Mouse (Mus musculus) cerebellum, postnatal 36 days (tissue): ENCODE measurements at regions not wholly inside any gene's neighbourhood (a gene's known extent, or its start where the extent isn't known, plus 50 kb on each side); places are given as distances from the start of the nearest gene placed in this dataset.
"Not testable (repeated sequence)": the region's sequence is repeated elsewhere in the genome, so short reads cannot be mapped to it uniquely, and the experiment has no call there.

Experiments
- DNase-seq, 2 experiments: peaks; one replicate each; pipeline ENCODE4 v3.0.0; 2021 to 2022; ENCODE audit warnings: mixed read lengths in 2 of 2

DNA sequence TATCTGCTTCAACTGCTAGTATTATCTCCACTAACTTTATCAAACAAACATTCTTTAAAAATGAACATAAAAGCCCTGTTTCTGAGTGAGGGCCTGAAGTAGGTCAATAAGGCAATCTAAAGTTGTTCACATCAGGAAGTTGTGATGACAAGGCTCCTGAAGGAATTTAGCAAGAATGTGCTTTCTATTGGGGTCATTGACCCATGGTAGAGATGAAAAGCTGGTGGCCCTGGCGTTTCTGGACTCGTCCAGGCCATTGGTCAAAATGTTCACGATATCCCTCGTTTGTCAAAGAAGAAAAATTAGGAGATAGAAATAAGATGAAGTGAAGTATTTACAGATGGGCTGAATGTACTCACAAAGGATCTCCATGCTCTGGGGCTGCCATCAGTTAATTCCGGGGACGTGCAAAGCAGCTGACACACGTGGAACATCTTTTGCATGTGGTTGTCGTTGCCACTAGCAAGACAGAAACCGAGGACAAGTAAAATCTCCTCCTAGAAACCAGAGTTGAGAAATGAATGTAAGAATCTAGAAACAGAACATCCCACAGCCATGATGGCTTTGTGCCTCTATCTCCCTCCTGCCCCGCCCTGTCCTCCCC lies 134.1 kb downstream of the Snx18 start:
- DNase-seq, result no peak

DNA sequence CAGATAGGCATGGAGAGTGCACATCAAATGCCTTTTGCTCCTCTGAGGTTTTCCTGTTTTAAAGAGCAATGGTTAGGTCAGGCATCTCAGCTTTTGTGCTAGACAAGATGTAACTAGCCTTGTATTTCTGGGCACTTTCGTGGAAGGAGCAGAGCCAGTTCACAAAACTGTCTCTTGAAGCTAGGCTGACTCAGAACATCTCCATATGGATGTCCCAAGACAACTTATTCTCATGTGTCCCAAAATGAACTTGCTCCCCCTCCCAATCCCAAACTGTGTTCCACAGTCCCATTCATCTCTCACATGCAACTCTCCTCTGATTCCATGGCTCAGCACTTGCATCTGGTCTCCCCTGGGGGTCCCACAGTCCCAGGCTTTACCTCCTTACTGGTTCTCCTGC lies 135.5 kb downstream of the Snx18 start:
- no peak for DNase-seq

DNA sequence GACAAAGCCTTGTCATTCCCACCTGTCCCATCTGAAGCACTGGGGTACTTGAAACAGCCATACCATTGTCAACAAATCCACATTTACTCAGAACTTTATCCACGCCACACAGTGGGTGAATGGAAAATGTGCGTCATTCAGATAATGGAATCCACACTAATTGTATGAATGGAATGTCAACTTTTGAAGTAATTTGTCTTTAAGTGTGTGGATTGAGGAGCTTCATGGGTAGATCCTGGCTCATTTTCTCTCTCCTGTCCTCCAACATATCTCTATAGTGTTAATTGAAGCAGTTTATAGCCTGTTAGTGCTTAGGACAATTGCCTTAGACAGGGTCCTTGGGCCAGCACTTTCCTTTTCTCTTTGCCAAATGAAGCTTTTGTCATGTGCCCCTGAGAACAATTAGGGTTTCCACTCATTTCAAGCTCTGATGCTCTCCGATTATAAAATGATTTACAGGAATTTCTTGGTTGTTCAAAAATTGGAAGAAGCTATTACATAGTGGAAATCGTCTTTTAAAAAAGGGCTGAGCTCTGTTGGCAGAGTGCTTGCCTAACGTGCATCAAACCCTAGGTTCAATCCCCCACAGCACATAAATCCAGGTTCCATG lies 140.4 kb downstream of the Snx18 start:
- no peak for DNase-seq

DNA sequence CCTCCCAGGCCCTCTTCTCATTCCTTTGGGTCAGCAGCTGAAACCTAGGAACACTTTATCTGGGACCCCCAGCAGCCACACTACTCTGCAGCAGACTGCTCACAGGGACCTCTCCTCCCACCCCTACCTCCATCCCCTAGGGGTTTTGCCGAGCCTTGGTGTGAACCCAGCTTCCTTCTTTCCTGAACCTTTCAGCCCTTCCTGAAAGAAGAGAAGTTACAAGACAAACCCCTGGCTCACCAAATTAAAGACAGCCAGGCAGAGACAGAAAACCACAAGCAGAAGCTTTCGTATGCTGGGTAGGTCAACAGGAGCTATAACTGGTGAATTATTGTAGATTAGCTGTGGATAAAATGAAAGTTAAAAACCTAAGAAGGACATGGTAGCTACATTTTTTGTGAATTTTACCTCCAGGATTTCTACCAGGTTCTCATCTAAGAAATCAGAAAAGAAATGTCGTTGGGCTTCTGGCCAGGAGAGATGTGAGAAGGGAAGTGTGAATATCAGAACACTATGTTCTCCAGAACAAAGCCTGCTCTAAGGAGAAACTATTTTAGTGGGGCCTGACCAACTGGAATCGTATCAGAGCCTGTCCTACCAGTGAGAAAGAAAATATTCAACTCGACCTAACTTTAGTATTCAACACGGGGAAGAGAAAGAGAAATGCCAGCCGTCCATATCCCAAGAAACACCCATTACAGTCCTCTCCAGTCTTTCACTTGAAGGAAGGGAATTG lies 147.4 kb downstream of the Snx18 start:
- DNase-seq, result no peak

DNA sequence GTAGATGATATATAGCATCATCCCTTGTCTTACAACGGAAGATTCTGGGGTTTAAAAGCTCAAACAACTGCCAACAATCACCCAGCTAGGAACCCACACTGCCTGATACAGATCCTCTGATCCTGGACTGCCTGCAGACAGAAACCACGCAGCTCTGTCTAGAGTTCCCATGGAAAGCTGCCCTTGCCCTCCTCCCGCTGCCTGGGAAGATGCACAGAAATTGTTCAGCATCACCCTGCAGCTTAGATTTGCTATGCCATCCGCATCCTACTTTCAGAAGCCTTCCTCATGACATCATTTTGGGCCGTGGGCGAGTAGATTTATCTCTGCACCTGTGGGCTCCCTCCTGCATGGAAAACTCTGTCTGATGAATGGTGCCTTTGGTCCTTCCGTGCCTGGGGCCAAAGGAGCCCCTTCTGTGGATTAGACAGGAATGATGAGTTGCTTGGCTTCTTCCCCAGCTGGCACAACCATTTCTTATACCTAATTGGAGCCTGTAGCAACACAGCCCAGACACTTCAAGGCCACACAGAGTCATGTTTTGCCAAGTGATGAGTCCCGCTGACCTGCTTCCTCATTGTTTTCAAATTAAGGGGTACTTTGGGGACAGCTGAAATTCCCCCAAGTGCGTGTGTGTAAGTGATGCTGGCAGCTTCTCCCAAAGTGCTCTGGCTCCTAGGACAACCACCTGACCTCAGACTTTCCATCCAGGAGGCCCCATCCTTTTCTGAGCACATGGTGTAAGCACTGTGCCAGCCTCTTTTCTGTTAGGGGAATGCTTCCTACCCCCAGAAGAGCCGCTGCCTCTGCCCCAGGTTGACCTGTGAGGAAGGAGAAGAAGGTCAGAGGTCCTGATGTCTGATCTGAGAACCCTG lies 153.9 kb downstream of the Snx18 start:
- DNase-seq, result no peak

DNA sequence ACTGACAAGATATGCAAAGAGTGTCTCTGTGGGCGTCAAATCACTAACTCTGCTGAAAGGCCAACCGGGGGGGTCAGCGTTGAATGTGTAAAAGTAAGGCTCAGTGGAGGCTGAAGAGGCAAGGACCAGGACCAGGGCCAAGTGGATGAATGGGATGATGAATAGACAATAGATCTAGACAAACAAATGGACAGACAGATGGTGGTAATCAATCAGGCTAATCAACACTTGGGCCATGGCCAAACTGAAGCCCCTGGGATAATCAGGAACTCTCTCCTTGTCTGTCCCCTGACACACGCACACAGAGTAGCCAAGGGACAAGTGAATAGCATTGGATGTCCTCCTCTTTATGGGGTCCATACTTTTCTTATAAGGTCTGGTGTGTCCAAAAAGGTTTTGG lies 154.9 kb downstream of the Snx18 start:
- DNase-seq, result no peak

DNA sequence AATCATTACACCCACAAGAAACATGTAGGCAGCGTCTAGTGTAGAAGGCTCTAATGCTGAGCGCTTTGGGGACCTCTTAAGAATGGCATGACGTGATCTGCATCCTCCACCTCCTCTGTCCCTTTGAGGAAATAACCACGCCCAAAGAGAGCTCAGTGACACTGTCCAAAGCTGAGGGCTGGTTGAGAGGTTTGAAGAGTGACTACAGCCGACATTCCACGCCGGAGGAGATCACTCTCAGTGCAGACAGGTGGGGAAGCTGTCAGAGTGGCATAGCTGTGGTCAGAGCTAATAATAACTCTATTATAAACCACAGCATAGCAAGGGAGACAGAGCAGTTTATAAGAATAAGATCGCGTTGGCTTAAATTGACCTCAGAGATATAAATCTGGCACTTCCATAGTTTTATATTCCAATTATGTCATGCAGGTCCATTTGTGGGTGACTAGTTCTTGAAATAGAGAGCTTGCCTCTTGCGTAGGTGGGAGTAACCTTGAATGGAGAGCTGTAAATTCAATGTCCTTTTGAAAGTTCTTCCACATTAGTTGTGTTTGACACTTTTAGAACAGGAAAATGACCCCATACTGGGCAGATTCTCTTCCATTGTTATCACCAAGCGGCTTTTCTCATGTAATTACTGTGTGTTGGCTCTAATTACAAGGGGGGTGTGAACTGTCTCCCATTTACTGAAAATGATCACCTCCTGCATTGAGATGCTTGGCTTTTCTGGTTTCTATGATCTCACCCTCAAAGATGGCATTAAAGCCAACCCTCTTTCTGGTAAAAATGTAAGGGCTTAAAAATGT lies 161.7 kb downstream of the BC067074 start:
- DNase-seq, result no peak

DNA sequence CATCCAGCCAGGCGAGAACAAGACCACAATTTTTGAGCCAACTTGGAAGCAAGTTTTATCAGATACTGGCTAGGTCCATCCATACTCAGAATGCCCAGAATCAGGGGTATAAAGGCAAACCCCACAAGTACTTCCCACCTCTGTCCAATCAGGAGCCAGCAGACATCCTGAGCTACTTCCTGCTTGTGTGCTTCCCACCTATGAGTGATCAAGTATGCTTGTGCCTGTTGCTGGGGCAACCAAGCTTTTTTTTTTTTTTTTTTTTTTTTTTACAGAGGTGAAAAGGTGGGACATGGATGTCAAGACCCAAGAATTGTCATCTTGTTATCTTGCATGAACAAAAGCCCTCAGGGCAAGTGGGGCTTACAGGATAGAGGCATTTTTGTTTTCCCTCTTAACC lies 155.4 kb downstream of the BC067074 start:
- DNase-seq, result no peak

DNA sequence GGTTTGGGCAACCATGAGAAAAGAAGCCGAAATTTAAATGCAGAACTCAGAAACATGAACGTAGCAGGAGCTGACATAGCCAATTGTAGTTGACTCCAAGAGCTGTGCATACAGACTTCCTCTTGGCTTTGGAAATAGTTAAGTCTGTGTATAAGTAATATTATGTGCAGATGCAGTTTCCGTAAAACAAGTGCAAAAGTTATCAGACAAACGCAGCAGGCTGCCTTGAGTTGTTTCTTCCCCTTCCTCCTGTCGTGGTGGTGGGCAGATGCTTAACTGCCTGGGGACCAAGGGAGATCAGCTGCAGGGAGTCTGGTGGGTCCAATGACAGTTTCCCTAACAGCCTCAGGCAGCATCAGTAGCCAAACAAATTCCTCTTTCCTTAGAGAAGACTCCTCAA lies 153.3 kb downstream of the BC067074 start:
- no peak for DNase-seq

DNA sequence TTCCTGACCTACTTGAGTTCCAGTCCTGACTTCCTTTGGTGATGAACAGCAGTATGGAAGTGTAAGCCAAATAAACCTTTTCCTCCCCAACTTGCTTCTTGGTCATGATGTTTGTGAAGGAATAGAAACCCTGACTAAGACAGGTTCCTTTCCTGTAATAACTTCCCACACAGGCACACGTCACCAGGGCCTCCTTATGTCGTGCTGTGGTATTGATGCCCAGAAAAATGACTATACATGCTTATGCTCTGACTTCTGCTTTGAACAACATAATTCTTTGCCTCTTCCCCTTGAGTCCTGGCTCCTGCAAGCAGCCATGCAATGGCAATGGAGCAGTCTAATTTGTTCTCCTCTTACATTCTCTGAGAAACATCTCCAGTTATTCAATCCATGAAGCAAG lies 151.5 kb downstream of the BC067074 start:
- not testable (repeated sequence) for DNase-seq

DNA sequence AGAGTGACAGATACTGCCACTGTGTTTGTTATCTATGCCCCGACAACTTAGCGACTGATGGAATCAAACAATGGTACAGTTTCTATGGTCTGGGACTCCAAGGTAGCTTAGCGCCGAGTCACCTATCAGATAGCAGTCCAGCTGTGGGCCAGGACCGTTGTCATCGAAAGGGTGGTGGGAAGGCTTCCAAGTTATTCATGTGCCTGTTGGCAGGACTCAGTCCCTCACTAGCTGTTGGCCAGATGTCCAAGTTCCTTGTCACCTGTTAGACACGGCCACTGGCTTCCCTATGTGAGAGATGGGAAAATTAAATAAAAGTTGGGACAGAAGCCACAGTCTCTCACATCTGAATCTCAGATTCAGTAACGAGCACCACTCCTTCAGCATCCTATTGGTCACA lies 150.1 kb downstream of the BC067074 start:
- DNase-seq, result no peak

DNA sequence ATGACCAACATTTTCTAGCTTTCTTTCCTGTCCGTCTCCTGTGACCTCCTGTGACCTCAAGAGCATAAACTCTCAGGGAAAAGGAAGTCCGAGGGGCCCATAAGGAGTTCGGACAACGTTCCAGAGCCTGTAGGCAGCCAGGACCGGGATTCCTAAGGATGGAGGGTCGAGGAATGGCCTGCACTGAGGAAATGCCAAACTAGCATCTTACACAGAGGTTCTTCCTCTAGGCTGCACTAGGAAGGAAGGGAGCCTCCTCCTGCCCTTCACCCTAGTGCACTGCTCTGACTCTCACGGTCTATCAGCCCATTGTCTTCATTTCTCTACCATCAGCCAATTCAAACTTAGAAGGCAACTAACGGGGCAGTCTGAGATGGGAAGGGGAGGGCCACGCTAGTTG lies 149.2 kb downstream of the BC067074 start:
- DNase-seq, result no peak

DNA sequence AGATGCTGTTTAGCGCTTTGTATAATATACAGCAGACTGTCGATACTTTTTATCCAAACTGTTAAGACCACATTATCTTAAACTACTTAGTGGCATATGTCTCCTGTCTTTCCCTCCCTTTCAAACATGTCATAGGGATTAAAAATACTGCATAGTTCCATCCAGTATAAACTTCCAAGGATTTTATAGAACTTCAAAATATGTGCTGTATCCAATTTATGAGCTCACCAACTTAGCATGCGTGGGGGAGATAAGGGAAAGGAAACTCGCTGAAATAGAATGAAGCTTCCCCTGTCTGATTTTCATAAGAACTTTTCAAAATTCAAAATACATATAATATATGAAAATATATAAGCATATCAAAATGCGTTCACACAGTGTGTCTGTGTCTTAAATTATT lies 147.2 kb downstream of the BC067074 start:
- no peak for DNase-seq

DNA sequence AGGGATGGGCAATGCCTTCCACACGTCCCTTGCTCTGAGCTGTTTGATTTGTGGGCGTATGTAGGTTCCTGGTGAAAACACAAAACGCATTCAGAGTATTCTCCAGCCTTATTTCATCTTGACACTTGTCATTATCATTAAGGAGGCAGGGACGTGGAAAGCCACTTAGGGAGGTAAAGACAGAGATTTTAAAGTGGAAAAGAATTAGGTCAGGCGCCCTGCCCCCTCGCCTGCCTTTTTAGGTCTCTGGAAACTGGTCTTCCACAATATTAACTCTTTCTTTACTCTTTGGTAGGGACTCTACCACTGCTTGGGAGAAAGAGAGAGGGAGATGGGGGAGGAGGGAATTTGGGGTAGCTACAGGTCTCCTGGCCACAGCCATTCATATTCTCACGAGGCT lies 146.6 kb downstream of the BC067074 start:
- no peak for DNase-seq

DNA sequence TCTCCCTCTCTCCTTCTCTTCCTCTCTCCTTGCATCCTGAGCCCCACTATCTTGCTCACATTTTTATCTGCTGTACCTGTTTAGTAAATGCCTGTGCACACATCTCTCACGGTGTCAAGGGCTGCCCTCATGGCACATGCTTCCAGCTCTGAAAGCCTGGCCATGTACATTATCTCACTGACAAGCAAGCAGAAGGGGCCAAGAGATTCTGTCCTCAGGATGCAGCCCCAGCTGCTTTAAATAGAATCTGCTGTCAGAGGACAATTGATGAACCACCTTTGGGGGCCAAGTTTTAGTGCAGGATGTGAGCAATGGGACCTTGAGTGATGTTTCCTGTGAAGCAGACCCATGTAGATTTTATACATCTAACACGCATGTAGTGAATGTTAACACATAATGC lies 145.9 kb downstream of the BC067074 start:
- DNase-seq, result no peak

DNA sequence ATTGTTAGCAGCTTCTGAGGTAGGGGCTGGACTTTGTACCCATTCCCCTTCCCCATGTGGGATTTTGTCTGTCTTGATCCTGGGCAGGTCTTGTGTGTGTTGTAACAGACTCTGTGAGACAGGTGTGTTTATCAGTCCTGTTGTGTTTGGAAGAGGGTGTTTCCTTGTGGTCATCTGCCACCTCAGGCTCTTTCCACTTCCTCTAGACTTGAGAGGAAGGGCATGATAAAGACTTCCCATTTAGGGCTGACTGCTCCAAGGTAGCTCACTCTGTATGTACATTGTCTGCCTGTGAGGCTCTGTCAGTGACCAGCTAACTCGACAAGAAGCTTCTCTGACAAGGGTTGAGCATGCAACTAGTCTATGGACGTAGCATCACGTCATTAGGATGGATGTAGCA lies 143.3 kb downstream of the BC067074 start:
- DNase-seq, result no peak

DNA sequence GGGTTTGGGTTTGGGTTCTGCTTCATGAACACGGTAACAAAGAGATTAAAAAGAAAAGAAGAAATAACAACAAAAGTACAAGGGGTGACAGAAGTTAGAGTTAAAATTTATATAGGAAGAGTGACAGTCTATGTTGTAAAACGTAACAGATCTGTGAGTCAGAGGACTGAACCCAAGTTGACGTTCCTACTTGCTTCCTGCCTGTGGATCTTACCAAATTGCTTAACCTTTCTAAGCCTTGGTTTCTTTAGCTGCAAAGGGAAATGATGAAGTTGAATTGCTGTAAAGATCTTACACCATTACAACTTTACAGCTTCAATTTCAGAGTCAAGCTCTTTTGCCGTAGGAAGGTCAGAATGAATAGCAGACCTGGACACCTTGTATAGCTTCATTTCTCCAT lies 142.2 kb downstream of the BC067074 start:
- DNase-seq, result no peak

DNA sequence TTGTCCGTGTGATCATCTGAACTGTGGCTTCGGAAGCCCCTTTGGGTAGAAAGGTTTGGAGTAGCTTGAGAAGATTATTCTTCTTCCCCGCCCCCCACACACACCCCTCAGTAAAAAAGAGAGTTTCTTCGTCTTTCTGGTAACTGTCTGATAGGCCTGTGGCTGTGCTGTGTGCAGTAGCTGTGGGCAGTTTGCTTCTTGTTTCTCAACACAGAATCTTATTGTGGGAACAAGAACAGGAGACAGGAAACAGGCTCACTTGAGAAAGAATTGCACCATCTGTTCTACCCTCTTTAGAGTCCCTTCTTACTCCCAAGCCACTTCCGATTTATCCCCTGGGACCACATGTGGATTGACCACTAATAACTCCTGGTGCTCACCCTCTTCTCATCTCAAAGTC lies 140.5 kb downstream of the BC067074 start:
- no peak for DNase-seq

DNA sequence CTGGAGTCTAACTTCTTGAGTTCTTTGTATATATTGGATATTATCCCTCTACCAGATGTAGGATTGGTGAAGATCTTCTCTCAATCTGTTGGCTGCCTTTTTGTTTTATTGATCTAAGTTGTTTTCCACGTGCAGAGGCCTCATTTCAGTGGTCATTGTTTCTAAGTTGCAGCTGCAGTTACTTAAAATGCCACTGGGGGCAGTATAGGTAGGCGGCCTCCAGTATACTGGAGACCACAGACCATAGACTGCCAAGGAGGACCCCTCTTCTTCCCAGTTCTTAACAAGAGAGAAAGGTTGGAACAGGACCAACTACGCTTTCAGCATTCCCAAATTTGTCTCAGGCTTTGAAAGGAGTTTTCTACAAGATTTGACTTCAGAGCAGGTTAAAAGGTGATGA lies 136.7 kb downstream of the BC067074 start:
- no peak for DNase-seq
